Mouse (Mus musculus): ENCODE measurements around the gene Wnt10a.
A peak's percentile ranks its signal among the peaks of the same experiment; 100 is the strongest.
"Not testable (repeated sequence)": the region's sequence is repeated elsewhere in the genome, so short reads cannot be mapped to it uniquely, and the experiment has no call there.

Gene Wnt10a

GRCm38 (mm10) chr1:74816612-74817199 is 25.4 kb downstream of the Wnt10a start:
- peak; percentile 97 for DNase-seq (ENCODE audit: low spot score)

- DNase-seq (ENCODE audit: low spot score): no peak
Observed at GRCm38 (mm10) chr1:74817219-74817618, 25.9 kb downstream of the Wnt10a start.

GRCm38 (mm10) chr1:74818509-74818908 is 27.2 kb downstream of the Wnt10a start:
- no peak for DNase-seq (ENCODE audit: low spot score)

GRCm38 (mm10) chr1:74823598-74823997 is 32.3 kb downstream of the Wnt10a start:
- DNase-seq (ENCODE audit: low spot score): not testable (repeated sequence)

GRCm38 (mm10) chr1:74824518-74825302 is 33.4 kb downstream of the Wnt10a start:
- DNase-seq (ENCODE audit: low spot score): no peak

GRCm38 (mm10) chr1:74830061-74830460 is 38.7 kb downstream of the Wnt10a start:
- DNase-seq (ENCODE audit: low spot score): no peak

- DNase-seq (ENCODE audit: low spot score): no peak
Observed at GRCm38 (mm10) chr1:74833255-74833654, 41.9 kb downstream of the Wnt10a start.

- DNase-seq (ENCODE audit: low spot score): no peak
Observed at GRCm38 (mm10) chr1:74843090-74843489, 51.8 kb downstream of the Wnt10a start.

- peak; percentile 74 for DNase-seq (ENCODE audit: low spot score)
Observed at GRCm38 (mm10) chr1:74846341-74846740, 55.0 kb downstream of the Wnt10a start.

GRCm38 (mm10) chr1:74848946-74849345 is 57.6 kb downstream of the Wnt10a start:
- DNase-seq (ENCODE audit: low spot score): no peak

GRCm38 (mm10) chr1:74850251-74850650 is 58.9 kb downstream of the Wnt10a start:
- no peak for DNase-seq (ENCODE audit: low spot score)

GRCm38 (mm10) chr1:74851001-74851775 is 59.9 kb downstream of the Wnt10a start:
- DNase-seq (ENCODE audit: low spot score): no peak
